Mouse (Mus musculus): ENCODE measurements around the gene Nfasc.

Gene Nfasc

GRCm38 (mm10) chr1:132540701-132541100 lies 200.9 kb downstream of the Nfasc start:
- no peak for DNase-seq (ENCODE audit: low spot score)

DNA sequence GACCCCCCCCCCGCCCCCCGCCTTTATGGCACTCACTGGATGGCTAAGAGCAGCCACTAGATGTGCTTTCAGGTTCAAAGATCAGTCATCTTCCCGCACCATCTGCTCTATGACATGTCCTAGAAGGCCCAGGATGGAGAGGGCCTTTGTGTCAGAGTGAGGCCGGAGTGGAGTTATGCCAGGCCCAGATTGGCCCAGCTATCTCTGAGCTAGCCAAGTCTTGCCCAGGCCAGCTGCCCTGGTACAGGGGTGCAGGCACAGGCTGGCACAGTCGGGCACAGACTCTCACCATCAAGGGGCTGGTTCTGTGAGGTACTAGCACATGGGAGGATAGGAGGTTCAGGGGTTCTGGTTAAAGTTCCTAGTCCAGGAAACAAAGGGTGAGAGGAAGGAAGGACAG lies 203.9 kb downstream of the Nfasc start:
- DNase-seq (ENCODE audit: low spot score): no peak

DNA sequence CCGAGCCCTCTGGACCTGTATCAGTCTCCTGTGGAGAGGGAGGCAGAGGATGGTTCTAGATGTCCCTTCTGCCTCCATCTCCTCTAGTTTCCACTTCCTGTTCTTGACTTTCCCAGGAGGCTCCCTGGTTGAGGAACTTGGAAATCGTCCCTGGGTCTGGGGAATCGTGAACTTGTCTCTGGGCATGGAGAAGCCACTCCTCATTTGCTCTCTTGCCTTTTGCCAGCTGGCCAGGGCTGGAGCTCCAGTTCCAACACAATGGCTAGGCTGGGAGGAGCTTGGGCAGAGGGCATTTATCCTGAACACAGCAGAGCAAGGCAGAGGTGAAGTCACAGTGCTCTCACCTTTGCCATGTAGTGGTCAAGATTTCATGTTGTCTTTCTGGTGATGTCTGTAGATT lies 205.2 kb downstream of the Nfasc start:
- DNase-seq (ENCODE audit: low spot score): no peak

DNA sequence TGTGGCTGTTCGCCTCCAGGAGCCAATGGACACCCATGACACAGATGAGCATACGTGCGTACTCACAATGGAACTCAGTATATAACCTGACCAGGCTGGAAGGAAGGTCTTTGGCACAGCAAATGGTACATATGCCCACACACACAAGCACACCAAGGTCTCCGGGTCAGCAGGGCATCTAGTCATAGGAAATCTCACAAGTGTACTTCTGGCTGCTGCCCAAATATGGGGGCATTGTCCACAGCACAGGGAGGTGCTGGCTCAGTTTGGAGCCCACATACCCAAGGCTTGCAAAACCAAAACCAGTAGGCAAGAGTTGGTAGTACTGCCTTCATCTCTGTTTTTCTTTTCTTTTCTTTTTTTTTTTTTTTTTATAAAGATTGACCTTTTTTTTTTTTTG lies 206.1 kb downstream of the Nfasc start:
- DNase-seq (ENCODE audit: low spot score): no peak

GRCm38 (mm10) chr1:132533840-132534239 lies 207.8 kb downstream of the Nfasc start:
- no peak for DNase-seq (ENCODE audit: low spot score)

GRCm38 (mm10) chr1:132532521-132532920 lies 209.1 kb downstream of the Nfasc start:
- no peak for DNase-seq (ENCODE audit: low spot score)

DNA sequence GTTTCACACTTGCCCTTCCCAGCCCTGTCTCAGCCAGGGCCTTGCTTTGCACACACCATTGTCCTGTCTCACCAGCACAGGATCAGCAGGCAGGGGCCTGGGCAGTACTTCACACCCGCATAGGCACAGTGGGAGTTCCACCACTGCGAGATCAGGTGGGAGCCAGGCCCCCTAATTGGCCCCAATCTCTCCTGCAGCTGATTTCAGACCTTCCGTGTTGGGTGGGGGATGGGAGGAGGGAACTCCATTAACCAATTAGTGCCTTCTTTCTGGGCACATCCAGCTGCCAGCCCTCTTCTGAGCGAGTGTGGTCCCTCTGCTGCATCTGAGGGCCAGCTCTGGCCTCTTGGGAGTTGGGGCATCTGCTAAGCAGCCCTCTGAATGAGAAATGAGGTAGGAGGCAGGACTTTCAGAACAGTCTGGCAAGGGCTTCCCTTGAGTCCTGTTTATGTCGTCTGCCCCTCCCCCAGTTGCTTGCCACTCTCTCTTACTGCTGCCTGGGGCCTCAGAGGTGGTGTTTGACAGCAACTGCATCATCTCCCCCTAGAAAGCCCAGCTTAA lies 210.9 kb downstream of the Nfasc start:
- no peak for DNase-seq (ENCODE audit: low spot score)

- DNase-seq (ENCODE audit: low spot score): no peak
Observed at GRCm38 (mm10) chr1:132528647-132529334, 212.8 kb downstream of the Nfasc start.

- DNase-seq (ENCODE audit: low spot score): no peak
Observed at GRCm38 (mm10) chr1:132528071-132528470, 213.5 kb downstream of the Nfasc start.

DNA sequence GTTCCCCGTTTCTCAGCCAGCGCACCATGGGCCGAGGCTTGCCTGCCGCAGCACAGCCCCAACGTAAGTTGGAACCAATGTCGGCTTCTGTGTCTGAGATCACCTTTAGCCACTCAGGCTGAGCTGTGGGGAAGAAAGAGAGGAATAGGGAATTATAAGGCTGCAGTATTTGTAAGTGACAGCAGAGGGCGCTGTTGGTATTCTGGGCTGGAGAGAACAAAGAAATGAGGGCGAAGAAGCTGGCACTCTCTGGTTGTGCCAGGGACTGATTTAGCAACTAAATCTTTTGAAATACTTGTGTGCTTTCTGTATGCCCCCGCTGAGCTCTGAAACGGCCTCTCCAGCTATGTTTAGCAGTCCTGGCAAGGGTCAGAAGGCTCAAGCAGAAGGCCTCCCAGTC lies 215.8 kb downstream of the Nfasc start:
- peak; percentile 47 for DNase-seq (ENCODE audit: low spot score)

- DNase-seq (ENCODE audit: low spot score): no peak
Observed at GRCm38 (mm10) chr1:132523920-132524319, 217.7 kb downstream of the Nfasc start.

DNA sequence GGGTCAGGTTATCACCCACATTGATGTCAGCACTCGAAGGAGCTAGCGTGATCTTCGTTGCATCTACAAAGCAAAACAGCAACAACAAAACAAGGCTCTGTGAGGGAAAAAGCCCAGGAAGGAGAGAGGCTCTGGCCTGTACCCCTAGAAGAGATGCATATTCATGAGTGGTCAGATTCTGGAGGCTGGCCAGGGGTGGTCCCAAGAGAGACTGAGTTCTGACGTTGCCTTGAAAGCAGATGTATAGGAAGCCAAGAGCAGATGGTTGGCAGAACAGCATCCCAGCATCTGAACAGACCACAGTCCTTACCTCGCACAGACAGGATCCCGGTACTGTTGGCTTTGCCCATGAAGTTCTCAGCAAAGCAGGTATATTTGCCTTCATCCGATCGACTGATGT lies 218.5 kb downstream of the Nfasc start:
- DNase-seq (ENCODE audit: low spot score): no peak

DNA sequence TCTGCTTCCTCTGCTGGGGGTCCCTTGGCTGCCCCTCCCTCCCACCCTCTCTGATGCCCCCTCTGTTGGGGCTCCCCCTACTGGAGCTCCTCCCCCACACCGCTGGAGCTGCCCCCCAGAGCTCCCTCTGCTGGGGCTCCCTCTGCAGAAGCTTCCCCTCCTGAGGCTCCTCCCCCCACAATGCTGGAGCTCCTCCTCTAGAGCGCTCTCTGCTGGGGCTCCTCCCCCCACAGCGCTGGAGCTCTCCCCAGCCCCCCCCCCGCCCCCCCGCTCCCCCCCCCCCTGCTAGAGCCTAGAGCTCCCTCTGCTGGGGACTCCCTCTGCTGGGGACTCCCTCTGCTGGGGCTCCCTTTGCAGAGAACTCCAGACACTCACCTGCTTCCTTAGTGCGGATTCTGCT lies 220.8 kb downstream of the Nfasc start:
- DNase-seq (ENCODE audit: low spot score): peak; percentile 70

DNA sequence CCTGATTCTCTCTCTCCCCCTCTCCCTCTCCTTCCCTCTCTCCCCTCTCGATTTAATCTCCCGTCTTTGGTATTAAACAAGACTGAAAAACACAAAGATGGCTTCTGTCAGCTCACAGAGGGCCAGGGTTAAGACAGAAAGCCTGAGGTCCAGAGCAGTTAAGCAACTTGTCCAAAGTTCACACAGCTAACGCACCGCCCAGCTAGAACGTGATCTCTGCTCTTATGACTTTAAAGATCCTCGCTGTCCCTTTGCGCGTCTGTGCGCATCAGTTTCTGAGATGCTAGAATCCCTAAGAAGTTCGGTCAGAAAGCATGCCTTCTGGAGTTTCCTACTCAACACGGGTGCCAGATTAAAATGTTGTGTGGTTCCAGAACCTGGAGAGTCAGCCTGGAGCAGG lies 221.9 kb downstream of the Nfasc start:
- peak; percentile 68 for DNase-seq (ENCODE audit: low spot score)

GRCm38 (mm10) chr1:132518621-132519020 lies 223.0 kb downstream of the Nfasc start:
- DNase-seq (ENCODE audit: low spot score): no peak

GRCm38 (mm10) chr1:132516776-132517175 lies 224.8 kb downstream of the Nfasc start:
- DNase-seq (ENCODE audit: low spot score): no peak

DNA sequence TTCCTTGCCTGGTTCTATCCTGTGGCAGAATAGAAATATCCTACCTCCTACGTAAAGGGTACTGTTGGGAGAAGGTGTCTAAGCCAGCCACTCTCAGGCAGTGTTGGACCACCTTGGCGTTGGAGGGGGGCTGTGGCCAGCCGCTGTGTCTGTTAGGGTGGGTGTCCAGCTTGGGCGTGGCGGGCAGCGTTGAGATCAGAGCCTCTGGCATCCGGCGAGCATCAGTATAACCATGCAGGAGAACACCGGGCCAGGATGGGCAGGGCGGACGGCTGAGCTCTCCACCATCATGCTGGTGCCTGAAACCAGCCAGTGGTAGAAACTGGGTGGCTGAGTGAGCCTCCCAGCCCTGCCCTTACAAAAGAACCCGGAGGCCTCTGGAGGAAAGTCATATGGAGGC lies 226.3 kb downstream of the Nfasc start:
- no peak for DNase-seq (ENCODE audit: low spot score)

Data from yolk sac, embryonic 10.5 days (tissue).